Mouse (Mus musculus): Measurements from ENCODE around the gene Klhl10. TPM values are rescaled to one million over a fixed set of nuclear protein-coding genes. Genes with fewer than 3 reads are reported as not detected.

Klhl10 gene
- polyA plus RNA-seq, 1 experiment from 2014 or later, result 0.73 TPM

GRCm38 (mm10) chr11:100406995-100407705, 34.6 kb upstream of the Klhl10 start:
- Histone ChIP-seq H3K36me3 (ENCODE audit: control insufficient read depth, insufficient read depth, low read length) (peaks cover 3% of the 10 kb centered on the region; the same call in 1 of the 2 replicates), H3K4me1 (ENCODE audit: control insufficient read depth, insufficient read depth, low read length) (peaks cover under 1% of the 10 kb centered on the region; the same call in 1 of the 2 replicates), H3K27me3 (ENCODE audit: control insufficient read depth, insufficient read depth, low read depth, low read length) (no peaks in the 10 kb centered on the region), H3K4me3 (ENCODE audit: low read depth, low read length) (no peak overlapping the region), H3K4me2 (ENCODE audit: low read length) (no peak overlapping the region), H3K9ac (ENCODE audit: low read depth, low read length) (no peak overlapping the region), H3K9me3 (replicated peaks; ENCODE audit: control insufficient read depth, low read length, poor library complexity, severe bottlenecking) (no peaks in the 10 kb centered on the region), H3K27ac (ENCODE audit: low read length) (no peak overlapping the region)
- 76% methylated on average over 5 of the region's 5 CpGs for whole genome bisulfite sequencing
- no peak for ATAC-seq

GRCm38 (mm10) chr11:100408076-100408834, 33.5 kb upstream of the Klhl10 start:
- Histone ChIP-seq H3K4me2 (ENCODE audit: low read length) (no peak overlapping the region), H3K27me3 (ENCODE audit: control insufficient read depth, insufficient read depth, low read depth, low read length) (no peaks in the 10 kb centered on the region), H3K9me3 (replicated peaks; ENCODE audit: control insufficient read depth, low read length, poor library complexity, severe bottlenecking) (no peaks in the 10 kb centered on the region), H3K4me3 (ENCODE audit: low read depth, low read length) (no peak overlapping the region), H3K9ac (ENCODE audit: low read depth, low read length) (no peak overlapping the region), H3K27ac (ENCODE audit: low read length) (no peak overlapping the region), H3K36me3 (ENCODE audit: control insufficient read depth, insufficient read depth, low read length) (peaks cover 3% of the 10 kb centered on the region; the same call in 1 of the 2 replicates), H3K4me1 (ENCODE audit: control insufficient read depth, insufficient read depth, low read length) (peaks cover 10% of the 10 kb centered on the region; the same call in 1 of the 2 replicates)
- WGBS, result 45% methylated on average over 10 of the region's 10 CpGs
- ATAC-seq, result no peak

GRCm38 (mm10) chr11:100408835-100409462, 32.8 kb upstream of the Klhl10 start:
- Histone ChIP-seq H3K27ac (ENCODE audit: low read length) (no peak overlapping the region), H3K4me1 (ENCODE audit: control insufficient read depth, insufficient read depth, low read length) (peaks cover 15% of the 10 kb centered on the region), H3K36me3 (ENCODE audit: control insufficient read depth, insufficient read depth, low read length) (peaks cover 3% of the 10 kb centered on the region; the same call in 1 of the 2 replicates), H3K4me2 (ENCODE audit: low read length) (no peak overlapping the region), H3K27me3 (ENCODE audit: control insufficient read depth, insufficient read depth, low read depth, low read length) (no peaks in the 10 kb centered on the region), H3K4me3 (ENCODE audit: low read depth, low read length) (no peak overlapping the region), H3K9ac (ENCODE audit: low read depth, low read length) (no peak overlapping the region), H3K9me3 (replicated peaks; ENCODE audit: control insufficient read depth, low read length, poor library complexity, severe bottlenecking) (no peaks in the 10 kb centered on the region)
- ATAC-seq, result no peak
- WGBS, result 95% methylated on average over 12 of the region's 12 CpGs

- no peak overlapping the region for H3K27ac ChIP-seq (ENCODE audit: low read length)
- ATAC-seq, result no peak
- no peaks in the 10 kb centered on the region for H3K9me3 ChIP-seq (replicated peaks; ENCODE audit: control insufficient read depth, low read length, poor library complexity, severe bottlenecking)
- H3K36me3 ChIP-seq (ENCODE audit: control insufficient read depth, insufficient read depth, low read length), result peaks cover 3% of the 10 kb centered on the region; the same call in 1 of the 2 replicates
- no peak overlapping the region for H3K9ac ChIP-seq (ENCODE audit: low read depth, low read length)
- H3K4me1 ChIP-seq (ENCODE audit: control insufficient read depth, insufficient read depth, low read length), result peaks cover 15% of the 10 kb centered on the region
- no peak overlapping the region for H3K4me2 ChIP-seq (ENCODE audit: low read length)
- no peak overlapping the region for H3K4me3 ChIP-seq (ENCODE audit: low read depth, low read length)
- 76% methylated on average over 3 of the region's 3 CpGs for WGBS
- no peaks in the 10 kb centered on the region for H3K27me3 ChIP-seq (ENCODE audit: control insufficient read depth, insufficient read depth, low read depth, low read length)
These were observed 32.0 kb upstream of the Klhl10 start for GRCm38 (mm10) chr11:100409686-100410085.

GRCm38 (mm10) chr11:100411736-100412135, 30.0 kb upstream of the Klhl10 start:
- no peak for ATAC-seq
- H3K27me3 ChIP-seq (ENCODE audit: control insufficient read depth, insufficient read depth, low read depth, low read length), result peaks cover 8% of the 10 kb centered on the region
- H3K4me3 ChIP-seq (ENCODE audit: low read depth, low read length), result no peak overlapping the region
- H3K9me3 ChIP-seq (replicated peaks; ENCODE audit: control insufficient read depth, low read length, poor library complexity, severe bottlenecking), result no peaks in the 10 kb centered on the region
- H3K9ac ChIP-seq (ENCODE audit: low read depth, low read length), result no peak overlapping the region
- no peak overlapping the region for H3K27ac ChIP-seq (ENCODE audit: low read length)
- 77% methylated on average over 11 of the region's 11 CpGs for WGBS
- H3K36me3 ChIP-seq (ENCODE audit: control insufficient read depth, insufficient read depth, low read length), result peaks cover 3% of the 10 kb centered on the region; the same call in 1 of the 2 replicates
- H3K4me2 ChIP-seq (ENCODE audit: low read length), result no peak overlapping the region
- peaks cover 18% of the 10 kb centered on the region for H3K4me1 ChIP-seq (ENCODE audit: control insufficient read depth, insufficient read depth, low read length)

GRCm38 (mm10) chr11:100413541-100413940, 28.2 kb upstream of the Klhl10 start:
- peaks cover 18% of the 10 kb centered on the region for H3K4me1 ChIP-seq (ENCODE audit: control insufficient read depth, insufficient read depth, low read length)
- peak overlapping the region; percentile 72 for H3K4me3 ChIP-seq (ENCODE audit: low read depth, low read length)
- H3K9me3 ChIP-seq (replicated peaks; ENCODE audit: control insufficient read depth, low read length, poor library complexity, severe bottlenecking), result no peaks in the 10 kb centered on the region
- ATAC-seq, result no peak
- 81% methylated on average over 11 of the region's 11 CpGs for WGBS
- peak overlapping the region; percentile 65 for H3K4me2 ChIP-seq (ENCODE audit: low read length)
- peak overlapping the region; percentile 80 for H3K9ac ChIP-seq (ENCODE audit: low read depth, low read length)
- peak overlapping the region; percentile 75; the same call in 1 of the 2 replicates for H3K27ac ChIP-seq (ENCODE audit: low read length)
- H3K36me3 ChIP-seq (ENCODE audit: control insufficient read depth, insufficient read depth, low read length), result peaks cover 3% of the 10 kb centered on the region; the same call in 1 of the 2 replicates
- H3K27me3 ChIP-seq (ENCODE audit: control insufficient read depth, insufficient read depth, low read depth, low read length), result peaks cover 8% of the 10 kb centered on the region

- peak; percentile 94 for ATAC-seq
- Histone ChIP-seq H3K27me3 (ENCODE audit: control insufficient read depth, insufficient read depth, low read depth, low read length) (peaks cover 8% of the 10 kb centered on the region), H3K36me3 (ENCODE audit: control insufficient read depth, insufficient read depth, low read length) (peaks cover 3% of the 10 kb centered on the region; the same call in 1 of the 2 replicates), H3K4me3 (ENCODE audit: low read depth, low read length) (peak within 1 kb of the TSS; percentile 72), H3K4me1 (ENCODE audit: control insufficient read depth, insufficient read depth, low read length) (peaks cover 18% of the 10 kb centered on the region), H3K27ac (ENCODE audit: low read length) (peak within 1 kb of the TSS; percentile 75), H3K9ac (ENCODE audit: low read depth, low read length) (peak within 1 kb of the TSS; percentile 80), H3K9me3 (replicated peaks; ENCODE audit: control insufficient read depth, low read length, poor library complexity, severe bottlenecking) (no peaks in the 10 kb centered on the region), H3K4me2 (ENCODE audit: low read length) (peak within 1 kb of the TSS; percentile 65)
- 1% methylated on average over 87 of the region's 93 CpGs for WGBS
These were observed 27.4 kb upstream of the Klhl10 start, which contains the start of gene P3h4 for GRCm38 (mm10) chr11:100414021-100414913. Gene P3h4, minus strand, starts transcription at chr11:100414836.

Data from midbrain, embryonic 16.5 days (tissue).